Mouse (Mus musculus): ENCODE results near the gene Sult2a7. TPM values are rescaled to one million over a fixed set of nuclear protein-coding genes. Genes with fewer than 3 reads are reported as not detected.

The Sult2a7 gene
- total RNA-seq, 1 experiment, result not detected

GRCm38 (mm10) chr7:14446534-14446933, 47.5 kb downstream of the Sult2a7 start, which contains the start of gene Sult2a8:
Sult2a8 (minus strand) TSS chr7:14446769.
- H3K9me3 ChIP-seq (ENCODE audit: control insufficient read depth, insufficient read depth, low read depth, low read length), result no peaks in the 10 kb centered on the region

GRCm38 (mm10) chr7:14439581-14439980, 54.4 kb downstream of the Sult2a7 start:
- Histone ChIP-seq H3K36me3 (ENCODE audit: control insufficient read depth, insufficient read depth, low read length, poor library complexity, severe bottlenecking) (no peaks in the 10 kb centered on the region), H3K9me3 (ENCODE audit: control insufficient read depth, insufficient read depth, low read depth, low read length) (no peaks in the 10 kb centered on the region)
- TF ChIP-seq CHD2 (IDR thresholded peaks at IDR 0.05; ENCODE audit: low read depth, low read length) (no peak), ZNF384 (IDR thresholded peaks at IDR 0.05; ENCODE audit: low read depth, low read length) (no peak), HCFC1 (IDR thresholded peaks at IDR 0.05; ENCODE audit: borderline replicate concordance, insufficient read depth, low read length) (no peak), ZC3H11A (IDR thresholded peaks at IDR 0.05; ENCODE audit: borderline replicate concordance, low read depth, low read length) (no peak), MAFK (IDR thresholded peaks at IDR 0.05; ENCODE audit: insufficient read depth, low read depth, low read length) (no peak)

More at GRCm38 (mm10) chr7:14446534-14446933, 47.5 kb downstream of the Sult2a7 start, which contains the start of gene Sult2a8:
- in situ Hi-C loops (cut with MboI; ENCODE audit: low sequenced_read_pairs in 2 of 2, unreplicated experiment in 2 of 2), result loop anchor here in 1 of 2 experiments (25.0 kb wide), 1 partner anchor 91 kb away; no protein-coding TSS in a partner anchor
- no peak within 1 kb of the TSS for H3K9ac ChIP-seq (ENCODE audit: insufficient read depth, low read depth, low read length, poor library complexity, severe bottlenecking)
- no peak within 1 kb of the TSS for H3K27ac ChIP-seq (ENCODE audit: insufficient read depth, low read depth, low read length, poor library complexity, severe bottlenecking)
- no peak for DNase-seq (ENCODE audit: low read depth, low spot score)
- H3K4me1 ChIP-seq (ENCODE audit: control insufficient read depth in 2 of 2, insufficient read depth in 2 of 2, low read length in 2 of 2, poor library complexity in 1 of 2), result no peaks in the 10 kb centered on the region
- H3K4me3 ChIP-seq (ENCODE audit: insufficient read depth in 1 of 2, low read depth in 1 of 2, low read length in 2 of 2, poor library complexity in 1 of 2, severe bottlenecking in 1 of 2), result no peak within 1 kb of the TSS
- TF ChIP-seq HCFC1 (IDR thresholded peaks at IDR 0.05; ENCODE audit: borderline replicate concordance, insufficient read depth, low read length) (no peak), MAFK (IDR thresholded peaks at IDR 0.05; ENCODE audit: insufficient read depth, low read depth, low read length) (no peak), CHD2 (IDR thresholded peaks at IDR 0.05; ENCODE audit: low read depth, low read length) (no peak), ZNF384 (IDR thresholded peaks at IDR 0.05; ENCODE audit: low read depth, low read length) (no peak), ZC3H11A (IDR thresholded peaks at IDR 0.05; ENCODE audit: borderline replicate concordance, low read depth, low read length) (no peak)
- H3K36me3 ChIP-seq (ENCODE audit: control insufficient read depth, insufficient read depth, low read length, poor library complexity, severe bottlenecking), result no peaks in the 10 kb centered on the region

GRCm38 (mm10) chr7:14438484-14438883, 55.5 kb downstream of the Sult2a7 start:
- no peaks in the 10 kb centered on the region for H3K9me3 ChIP-seq (ENCODE audit: control insufficient read depth, insufficient read depth, low read depth, low read length)
- in situ Hi-C loops (cut with MboI; ENCODE audit: low sequenced_read_pairs in 2 of 2, unreplicated experiment in 2 of 2), result loop anchor here in 1 of 2 experiments (25.0 kb wide), 1 partner anchor 99 kb away; no protein-coding TSS in a partner anchor

More at GRCm38 (mm10) chr7:14439581-14439980, 54.4 kb downstream of the Sult2a7 start:
- in situ Hi-C loops (cut with MboI; ENCODE audit: low sequenced_read_pairs in 2 of 2, unreplicated experiment in 2 of 2), result loop anchor here in 1 of 2 experiments (25.0 kb wide), 1 partner anchor 98 kb away; no protein-coding TSS in a partner anchor
- Histone ChIP-seq H3K4me3 (ENCODE audit: insufficient read depth in 1 of 2, low read depth in 1 of 2, low read length in 2 of 2, poor library complexity in 1 of 2, severe bottlenecking in 1 of 2) (no peak overlapping the region), H3K4me1 (ENCODE audit: control insufficient read depth in 2 of 2, insufficient read depth in 2 of 2, low read length in 2 of 2, poor library complexity in 1 of 2) (no peaks in the 10 kb centered on the region), H3K9ac (ENCODE audit: insufficient read depth, low read depth, low read length, poor library complexity, severe bottlenecking) (no peak overlapping the region), H3K27ac (ENCODE audit: insufficient read depth, low read depth, low read length, poor library complexity, severe bottlenecking) (no peak overlapping the region)
- DNase-seq (ENCODE audit: low read depth, low spot score), result no peak

GRCm38 (mm10) chr7:14438029-14438428, 56.0 kb downstream of the Sult2a7 start:
- H3K9me3 ChIP-seq (ENCODE audit: control insufficient read depth, insufficient read depth, low read depth, low read length), result no peaks in the 10 kb centered on the region
- no peak overlapping the region for H3K9ac ChIP-seq (ENCODE audit: insufficient read depth, low read depth, low read length, poor library complexity, severe bottlenecking)
- H3K4me3 ChIP-seq (ENCODE audit: insufficient read depth in 1 of 2, low read depth in 1 of 2, low read length in 2 of 2, poor library complexity in 1 of 2, severe bottlenecking in 1 of 2), result no peak overlapping the region
- H3K36me3 ChIP-seq (ENCODE audit: control insufficient read depth, insufficient read depth, low read length, poor library complexity, severe bottlenecking), result no peaks in the 10 kb centered on the region
- no peak for TF ChIP-seq MAFK (IDR thresholded peaks at IDR 0.05; ENCODE audit: insufficient read depth, low read depth, low read length)
- TF ChIP-seq CHD2 (IDR thresholded peaks at IDR 0.05; ENCODE audit: low read depth, low read length), result no peak
- TF ChIP-seq HCFC1 (IDR thresholded peaks at IDR 0.05; ENCODE audit: borderline replicate concordance, insufficient read depth, low read length), result no peak
- TF ChIP-seq ZC3H11A (IDR thresholded peaks at IDR 0.05; ENCODE audit: borderline replicate concordance, low read depth, low read length), result no peak
- no peak for TF ChIP-seq ZNF384 (IDR thresholded peaks at IDR 0.05; ENCODE audit: low read depth, low read length)
- no peaks in the 10 kb centered on the region for H3K4me1 ChIP-seq (ENCODE audit: control insufficient read depth in 2 of 2, insufficient read depth in 2 of 2, low read length in 2 of 2, poor library complexity in 1 of 2)
- no peak for DNase-seq (ENCODE audit: low read depth, low spot score)
- no peak overlapping the region for H3K27ac ChIP-seq (ENCODE audit: insufficient read depth, low read depth, low read length, poor library complexity, severe bottlenecking)
- in situ Hi-C loops (cut with MboI; ENCODE audit: low sequenced_read_pairs in 2 of 2, unreplicated experiment in 2 of 2), result loop anchor here in 1 of 2 experiments (25.0 kb wide), 1 partner anchor 99 kb away; no protein-coding TSS in a partner anchor

More at GRCm38 (mm10) chr7:14438484-14438883, 55.5 kb downstream of the Sult2a7 start:
- no peaks in the 10 kb centered on the region for H3K4me1 ChIP-seq (ENCODE audit: control insufficient read depth in 2 of 2, insufficient read depth in 2 of 2, low read length in 2 of 2, poor library complexity in 1 of 2)
- TF ChIP-seq MAFK (IDR thresholded peaks at IDR 0.05; ENCODE audit: insufficient read depth, low read depth, low read length) (no peak), CHD2 (IDR thresholded peaks at IDR 0.05; ENCODE audit: low read depth, low read length) (no peak), ZC3H11A (IDR thresholded peaks at IDR 0.05; ENCODE audit: borderline replicate concordance, low read depth, low read length) (no peak), HCFC1 (IDR thresholded peaks at IDR 0.05; ENCODE audit: borderline replicate concordance, insufficient read depth, low read length) (no peak), ZNF384 (IDR thresholded peaks at IDR 0.05; ENCODE audit: low read depth, low read length) (no peak)
- no peak overlapping the region for H3K27ac ChIP-seq (ENCODE audit: insufficient read depth, low read depth, low read length, poor library complexity, severe bottlenecking)
- no peaks in the 10 kb centered on the region for H3K36me3 ChIP-seq (ENCODE audit: control insufficient read depth, insufficient read depth, low read length, poor library complexity, severe bottlenecking)
- H3K9ac ChIP-seq (ENCODE audit: insufficient read depth, low read depth, low read length, poor library complexity, severe bottlenecking), result no peak overlapping the region
- DNase-seq (ENCODE audit: low read depth, low spot score), result no peak
- no peak overlapping the region for H3K4me3 ChIP-seq (ENCODE audit: insufficient read depth in 1 of 2, low read depth in 1 of 2, low read length in 2 of 2, poor library complexity in 1 of 2, severe bottlenecking in 1 of 2)

Other genes starting within 250 kb of the Sult2a7 start
- gene Sult2a6, start 239.4 kb downstream of the Sult2a7 start, total RNA-seq (2012; rRNA removed), result not detected in 2 replicates
- not detected in 2 replicates for gene Obox8, start 160.7 kb downstream of the Sult2a7 start, total RNA-seq (2012; rRNA removed)
- not detected in 2 replicates for gene Sult2a8, start 47.5 kb downstream of the Sult2a7 start, total RNA-seq (2012; rRNA removed)
- gene Vmn1r90, start 69.3 kb upstream of the Sult2a7 start, total RNA-seq (2012; rRNA removed), result 0.18 and 0.32 TPM in 2 replicates
- gene Obox7, start 165.3 kb upstream of the Sult2a7 start, total RNA-seq (2012; rRNA removed), result not detected in 2 replicates